Mouse (Mus musculus) MEL (cell line): ENCODE measurements around the gene Arrdc1. TPM values are rescaled to one million over a fixed set of nuclear protein-coding genes. Genes with fewer than 3 reads are reported as not detected.

Experiments
- DNase-seq: peaks from one replicate; pipeline ENCODE4 v3.0.0; 2011; ENCODE audit warnings: low read depth, low spot score
- H3K27ac ChIP-seq: 2 replicates; pipeline ENCODE4 v1.5.1; 2012; ENCODE audit warnings: low read depth, mild to moderate bottlenecking, control low read depth, low read length, moderate library complexity; ENCODE audit not compliant: control insufficient read depth
- H3K27me3 ChIP-seq, 2 experiments: fragments of 150-350 bp in 1 of 2; sonication (generic) in 1 of 2; 2 replicates each; pipeline ENCODE4 v1.6.1; 2012; ENCODE audit warnings: low read length in 2 of 2, mild to moderate bottlenecking in 2 of 2, improper control_type of control experiment in 1 of 2, moderate library complexity in 1 of 2; ENCODE audit not compliant: insufficient read depth in 2 of 2, control insufficient read depth in 1 of 2
- H3K36me3 ChIP-seq, 2 experiments: 2 replicates each; pipeline ENCODE4 v1.6.1; 2012 to 2014; ENCODE audit warnings: low read length in 2 of 2, improper control_type of control experiment in 1 of 2, inconsistent platforms in 1 of 2, mild to moderate bottlenecking in 1 of 2; ENCODE audit not compliant: insufficient read depth in 2 of 2, control insufficient read depth in 1 of 2
- H3K4me1 ChIP-seq, 2 experiments: fragments of 150-350 bp in 1 of 2; sonication (generic) in 1 of 2; 2 replicates each; pipeline ENCODE4 v1.6.1; 2012; ENCODE audit warnings: low read length in 2 of 2, improper control_type of control experiment in 1 of 2, mild to moderate bottlenecking in 1 of 2; ENCODE audit not compliant: insufficient read depth in 2 of 2, control insufficient read depth in 1 of 2
- H3K4me3 ChIP-seq, 2 experiments: fragments of 150-350 bp in 1 of 2; sonication (generic) in 1 of 2; 2 replicates each; pipeline ENCODE4 v1.5.1; 2012; ENCODE audit warnings: low read depth in 2 of 2, low read length in 2 of 2, mild to moderate bottlenecking in 2 of 2, moderate library complexity in 2 of 2, control low read depth in 1 of 2, improper control_type of control experiment in 1 of 2; ENCODE audit not compliant: control insufficient read depth in 1 of 2, insufficient read depth in 1 of 2
- H3K79me2 ChIP-seq: 2 replicates; pipeline ENCODE4 v1.6.1; 2012; ENCODE audit warnings: mild to moderate bottlenecking, low read length, moderate library complexity; ENCODE audit not compliant: control insufficient read depth, poor library complexity, insufficient read depth
- H3K9ac ChIP-seq: 2 replicates; pipeline ENCODE4 v1.6.1; 2012; ENCODE audit warnings: low read depth, mild to moderate bottlenecking, control low read depth, low read length, moderate library complexity; ENCODE audit not compliant: control insufficient read depth, poor library complexity, severe bottlenecking
- H3K9me3 ChIP-seq: fragments of 150-350 bp; sonication (generic); replicated peaks from 2 replicates; pipeline ENCODE4 v1.6.1; 2012; ENCODE audit warnings: mild to moderate bottlenecking, low read length, improper control_type of control experiment, moderate library complexity; ENCODE audit not compliant: insufficient read depth
- CHD1 ChIP-seq: IDR thresholded peaks from 2 replicates; pipeline ENCODE4 v1.6.1; 2012; ENCODE audit warnings: low read depth, mild to moderate bottlenecking, inconsistent platforms, low read length, improper control_type of control experiment
- CHD2 ChIP-seq: IDR thresholded peaks from 2 replicates; pipeline ENCODE4 v1.6.1; 2011; ENCODE audit warnings: low read length, improper control_type of control experiment
- CTCF ChIP-seq, 3 experiments: IDR thresholded peaks in 2 of 3; conservative IDR thresholded peaks in 1 of 3; 2 replicates each; pipeline ENCODE4 v1.5.1; 2011 to 2012; ENCODE audit warnings: low read length in 3 of 3, low read depth in 2 of 3, mild to moderate bottlenecking in 2 of 3, improper control_type of control experiment in 1 of 3, inconsistent platforms in 1 of 3, mixed read lengths in 1 of 3, moderate library complexity in 1 of 3; ENCODE audit not compliant: control insufficient read depth in 1 of 3, insufficient read depth in 1 of 3, poor library complexity in 1 of 3, severe bottlenecking in 1 of 3
- KAT2A ChIP-seq: conservative IDR thresholded peaks from 2 replicates; pipeline ENCODE4 v1.6.1; 2012; ENCODE audit warnings: low read depth, low read length, improper control_type of control experiment, inconsistent platforms
- MAFK ChIP-seq: IDR thresholded peaks from 2 replicates; pipeline ENCODE4 v1.6.1; 2011; ENCODE audit warnings: low read depth, mild to moderate bottlenecking, low read length, improper control_type of control experiment, borderline replicate concordance
- MAX ChIP-seq: IDR thresholded peaks from 2 replicates; pipeline ENCODE4 v1.6.1; 2011; ENCODE audit warnings: low read length, improper control_type of control experiment
- MAZ ChIP-seq: IDR thresholded peaks from 2 replicates; pipeline ENCODE4 v1.6.1; 2012; ENCODE audit warnings: low read depth, mild to moderate bottlenecking, inconsistent platforms, low read length, improper control_type of control experiment
- MXI1 ChIP-seq: IDR thresholded peaks from 2 replicates; pipeline ENCODE4 v1.6.1; 2011; ENCODE audit warnings: mild to moderate bottlenecking, low read depth, low read length, improper control_type of control experiment
- POLR2AphosphoS2 ChIP-seq: IDR thresholded peaks from 2 replicates; pipeline ENCODE4 v1.6.1; 2011; ENCODE audit warnings: low read length, improper control_type of control experiment
- POLR2AphosphoS5 ChIP-seq: IDR thresholded peaks from 2 replicates; pipeline ENCODE4 v1.6.1; 2012; ENCODE audit warnings: low read depth, borderline replicate concordance, mild to moderate bottlenecking, inconsistent platforms, low read length, moderate library complexity, mixed read lengths
- SMC3 ChIP-seq: IDR thresholded peaks from 2 replicates; pipeline ENCODE4 v1.6.1; 2011; ENCODE audit warnings: low read depth, low read length, improper control_type of control experiment
- TBP ChIP-seq: IDR thresholded peaks from 2 replicates; pipeline ENCODE4 v1.8.0; 2011; ENCODE audit warnings: low read depth, low read length, improper control_type of control experiment
- UBTF ChIP-seq: IDR thresholded peaks from 2 replicates; pipeline ENCODE4 v1.6.1; 2012; ENCODE audit warnings: low read depth, mild to moderate bottlenecking, inconsistent platforms, low read length, improper control_type of control experiment, moderate library complexity, borderline replicate concordance; ENCODE audit not compliant: insufficient read depth
- ZNF384 ChIP-seq: IDR thresholded peaks from 2 replicates; pipeline ENCODE4 v1.6.1; 2012; ENCODE audit warnings: low read depth, mild to moderate bottlenecking, inconsistent platforms, low read length, improper control_type of control experiment
- polyA plus RNA-seq, 2 experiments: library from polyadenylated mRNA; stranded (reverse) in 1 of 2; unstranded in 1 of 2; fragments of >175 nt in 1 of 2; fragments of >200 nt in 1 of 2; gene quantifications; 2 replicates each; pipeline versions ENCODE4 v1.2.1 to v1.2.4; 2012; ENCODE audit warnings: low replicate concordance in 2 of 2, low read depth in 1 of 2; ENCODE audit not compliant: insufficient read length in 2 of 2, insufficient read depth in 1 of 2, missing spikeins in 1 of 2
- total RNA-seq: library from RNA; depleted of rRNA; stranded (reverse); fragments of 300-350 nt; gene quantifications from 2 replicates; pipeline ENCODE4 v1.2.3, GENCODE M21; 2012

The Arrdc1 gene
- total and polyA plus RNA-seq, 3 experiments = 20.2 to 49.0 TPM; not detected in 1

DNA sequence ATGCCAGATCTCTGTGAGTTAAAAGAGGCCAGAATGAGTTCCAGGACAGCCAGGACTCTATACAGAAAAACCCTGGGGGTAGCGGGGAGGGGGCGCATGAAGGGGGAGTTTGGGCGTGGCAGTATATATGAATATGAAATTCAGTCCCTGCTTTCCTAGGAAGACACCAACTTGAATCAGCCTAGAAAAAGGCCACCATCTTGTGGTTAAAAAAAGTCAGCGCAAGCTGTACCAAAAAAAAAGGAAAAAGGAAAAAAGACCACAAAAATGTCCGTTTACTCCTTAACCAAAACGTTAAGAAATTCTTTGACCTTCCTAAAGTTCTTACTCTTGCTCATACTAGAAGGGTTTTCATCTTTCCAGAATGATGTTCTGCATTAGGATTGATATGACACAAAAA is 32.1 kb downstream of the Arrdc1 start:
- Histone ChIP-seq H3K27ac (no peak overlapping the region), H3K9me3 (no peaks in the 10 kb centered on the region), H3K36me3 (peaks cover 7 to 19% of the 10 kb centered on the region in 2 experiments), H3K27me3 (no peaks in the 10 kb centered on the region), H3K79me2 (peaks cover 35% of the 10 kb centered on the region), H3K4me1 (peaks cover 9 to 19% of the 10 kb centered on the region in 2 experiments), H3K4me3 (no peak overlapping the region), H3K9ac (no peak overlapping the region)
- no peak for DNase-seq
- peak in 1 of 3 experiments; percentile 6; a peak in 1 of 6 replicates for TF ChIP-seq CTCF (IDR thresholded peaks at IDR 0.05 in 2 of 3, conservative IDR thresholded peaks at IDR 0.05 in 1 of 3; ENCODE audit: control insufficient read depth in 1 of 3, insufficient read depth in 1 of 3, low read depth in 2 of 3, low read length in 3 of 3, poor library complexity in 1 of 3, severe bottlenecking in 1 of 3)
- TF ChIP-seq CHD1 = no peak
- TF ChIP-seq SMC3 = no peak
- 0 out of 2 replicates have a peak, but pooled peaks have one; percentile 28 for TF ChIP-seq ZNF384
- TF ChIP-seq MAX = no peak
- TF ChIP-seq MXI1 = no peak
- no peak for TF ChIP-seq UBTF

DNA sequence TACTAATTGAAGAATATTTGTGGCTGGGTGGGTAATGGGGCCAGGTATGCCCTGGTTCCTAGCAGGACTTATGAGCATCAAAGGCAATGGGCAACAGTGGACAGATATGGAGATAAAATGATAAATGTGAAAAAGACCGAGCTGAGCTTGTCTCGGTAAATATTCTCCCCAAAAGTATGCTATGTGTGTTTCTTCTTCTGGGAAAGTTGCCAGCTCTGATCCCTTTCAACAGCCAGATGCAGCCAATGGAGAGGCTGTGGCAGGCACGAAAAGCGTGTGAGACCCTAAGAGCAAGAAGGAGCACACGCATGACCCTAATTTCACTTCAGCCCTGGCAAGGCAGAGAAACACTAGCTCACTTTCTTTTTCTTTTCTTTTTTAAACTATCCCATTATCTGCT is 34.0 kb downstream of the Arrdc1 start:
- no peaks in the 10 kb centered on the region for H3K9me3 ChIP-seq
- H3K27ac ChIP-seq = no peak overlapping the region
- no peak for TF ChIP-seq CHD1
- no peak for TF ChIP-seq CHD2
- TF ChIP-seq POLR2AphosphoS5 = no peak
- peaks cover 36% of the 10 kb centered on the region for H3K79me2 ChIP-seq
- H3K4me3 ChIP-seq = no peak overlapping the region
- H3K27me3 ChIP-seq = no peaks in the 10 kb centered on the region
- no peak for DNase-seq
- H3K9ac ChIP-seq = no peak overlapping the region
- peaks cover 9 to 11% of the 10 kb centered on the region in 2 experiments for H3K36me3 ChIP-seq
- H3K4me1 ChIP-seq = peaks cover 9 to 14% of the 10 kb centered on the region in 2 experiments; a peak in 3 of 4 replicates

DNA sequence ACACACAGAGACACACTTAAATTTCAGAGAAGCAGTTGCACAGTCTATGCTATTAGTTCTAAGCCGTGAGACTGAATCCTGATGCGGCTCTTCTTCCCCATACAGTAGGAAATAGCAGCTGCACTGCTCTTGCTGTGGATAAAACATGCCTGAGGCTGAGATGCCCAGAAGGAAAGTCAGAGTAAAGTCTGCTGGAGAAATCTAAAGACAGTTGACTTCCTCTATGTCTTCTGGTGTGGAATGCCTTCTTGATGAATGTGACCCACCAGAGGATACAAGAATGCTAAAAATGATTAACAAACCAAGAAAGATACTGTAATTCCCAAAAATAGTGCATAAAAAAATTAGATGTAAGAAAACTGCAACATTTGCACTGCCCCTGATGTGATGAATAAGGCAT is 35.8 kb downstream of the Arrdc1 start:
- DNase-seq = no peak
- peaks cover 4 to 9% of the 10 kb centered on the region in 2 experiments for H3K36me3 ChIP-seq

More for the DNA sequence above, 35.8 kb downstream of the Arrdc1 start:
- H3K9ac ChIP-seq = no peak overlapping the region
- H3K4me1 ChIP-seq = no peaks in the 10 kb centered on the region
- H3K27ac ChIP-seq = no peak overlapping the region
- no peak overlapping the region for H3K4me3 ChIP-seq
- no peaks in the 10 kb centered on the region for H3K9me3 ChIP-seq
- peaks cover 39% of the 10 kb centered on the region for H3K79me2 ChIP-seq
- no peak for TF ChIP-seq CHD2
- TF ChIP-seq MAZ = no peak
- TF ChIP-seq POLR2AphosphoS2 = no peak
- TF ChIP-seq KAT2A = no peak
- no peak for TF ChIP-seq MAFK
- TF ChIP-seq TBP = no peak
- no peaks in the 10 kb centered on the region for H3K27me3 ChIP-seq
